In genomic region chr12:81822176-81822575, GRCm38 (mm10) we compare ENCODE assay signal across 8 mouse cellular contexts.
"Had no signal": no experiment of that assay in that cellular context is flagged by ENCODE, and none has a peak within 500 bp of the region (broad histone marks: within the 10 kb centered on the region; RNA-seq: fewer than 3 reads in every experiment).

No protein-coding gene starts in this region.

- DNase-seq: kidney, postnatal 14 days; left cerebral cortex, postnatal 4 days; lung, adult 18-20 months; lung, postnatal 4 days; midbrain, embryonic 14.5 days; retina, postnatal 1 day; right cerebral cortex, postnatal 4 days; thymus, postnatal 4 days had no signal
